Mouse (Mus musculus) liver, embryonic 14.5 days (tissue): ENCODE data around the gene Dync2li1.

Experiments used
- CTCF ChIP-seq: IDR thresholded peaks from 2 replicates; pipeline ENCODE4 v1.5.1; 2016; ENCODE audit warnings: antibody characterized with exemption, low read depth, control low read depth
- EP300 ChIP-seq: IDR thresholded peaks from 2 replicates; pipeline ENCODE4 v1.6.1; 2016; ENCODE audit warnings: antibody characterized with exemption, low read depth

DNA sequence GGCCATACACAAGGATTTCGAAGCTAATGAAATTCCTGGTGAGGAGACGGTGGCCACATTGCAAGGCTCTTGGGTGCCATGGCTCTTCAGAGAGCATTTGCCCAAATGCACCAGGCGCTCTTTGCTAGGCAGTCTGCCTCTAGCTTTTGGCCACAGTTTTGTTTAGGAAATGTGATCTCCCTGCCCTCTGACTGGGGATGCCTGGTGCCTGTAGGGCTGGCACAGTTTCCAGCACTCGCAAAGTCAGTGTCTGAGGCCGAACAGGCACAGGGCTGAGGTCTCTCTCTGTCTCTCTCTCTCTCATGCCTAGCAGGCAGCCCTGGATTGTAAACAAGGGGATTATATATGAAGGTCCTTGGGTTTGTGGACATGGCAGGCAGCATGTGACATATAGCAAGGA lies 63.8 kb downstream of the Dync2li1 start:
- TF ChIP-seq CTCF (no peak), EP300 (no peak)
